Mouse (Mus musculus): Measurements from ENCODE around the gene Fbxw7. TPM values are rescaled to one million over a fixed set of nuclear protein-coding genes. Genes with fewer than 3 reads are reported as not detected.

Fbxw7 gene
- polyA plus RNA-seq, 1 experiment from 2014 or later = 8.9 TPM

DNA sequence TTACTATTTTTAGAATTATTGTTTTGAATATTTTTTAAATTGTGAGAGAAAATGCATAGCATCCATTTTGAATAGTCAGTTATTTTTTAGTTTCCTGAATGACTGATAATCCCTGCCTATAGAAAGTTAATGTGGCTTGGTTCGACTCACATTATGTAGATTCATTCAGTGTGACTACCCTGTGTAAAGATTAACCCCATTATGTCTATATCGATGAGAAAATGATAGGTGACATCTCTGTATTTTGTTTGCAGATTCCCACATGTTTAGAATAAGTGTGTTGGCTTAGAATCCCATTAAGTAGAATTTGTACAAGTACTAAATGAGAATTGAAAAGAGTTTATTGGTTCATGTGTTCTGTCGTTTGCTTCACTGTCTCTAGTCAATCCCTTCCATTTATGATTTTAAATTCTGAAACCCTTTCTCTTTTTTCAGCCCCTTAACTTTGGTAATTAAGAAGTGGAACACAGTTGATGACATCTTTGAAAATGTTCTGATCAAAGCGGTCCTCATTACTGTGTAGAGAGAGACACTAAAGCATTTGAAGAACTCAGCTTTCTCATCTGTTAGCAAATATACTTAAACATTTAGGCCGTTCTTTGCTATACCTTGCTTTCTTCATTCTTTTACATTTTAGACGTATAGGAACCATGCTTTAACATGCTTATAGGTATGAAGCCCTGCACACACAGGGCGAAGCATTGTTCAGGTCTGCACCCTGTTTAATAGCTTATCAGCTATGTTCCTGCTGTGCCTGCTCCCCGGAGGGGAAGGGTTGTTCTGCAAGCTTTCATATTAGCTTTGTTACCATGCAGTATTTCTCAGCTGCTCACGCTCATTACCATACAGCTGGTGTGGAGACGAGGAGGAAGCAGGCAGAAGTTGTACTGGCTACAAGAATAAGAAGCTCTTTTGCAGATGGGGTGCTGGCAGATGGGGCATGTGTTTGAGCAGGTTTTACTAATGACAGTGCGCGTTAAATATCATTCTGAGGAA lies 122.6 kb downstream of the Fbxw7 start:
- Histone ChIP-seq H3K36me3 (no peaks in the 10 kb centered on the region), H3K4me3 (peak overlapping the region; percentile 5; the same call in 1 of the 2 replicates), H3K27me3 (ENCODE audit: low read depth, poor library complexity, severe bottlenecking) (no peaks in the 10 kb centered on the region), H3K9me3 (replicated peaks) (no peaks in the 10 kb centered on the region), H3K4me1 (peaks cover 28% of the 10 kb centered on the region), H3K27ac (replicated peaks) (peak overlapping the region; percentile 75)
- DNase-seq (ENCODE audit: low spot score) = peak; percentile 68
- 57% methylated on average over 12 of the region's 12 CpGs for WGBS

DNA sequence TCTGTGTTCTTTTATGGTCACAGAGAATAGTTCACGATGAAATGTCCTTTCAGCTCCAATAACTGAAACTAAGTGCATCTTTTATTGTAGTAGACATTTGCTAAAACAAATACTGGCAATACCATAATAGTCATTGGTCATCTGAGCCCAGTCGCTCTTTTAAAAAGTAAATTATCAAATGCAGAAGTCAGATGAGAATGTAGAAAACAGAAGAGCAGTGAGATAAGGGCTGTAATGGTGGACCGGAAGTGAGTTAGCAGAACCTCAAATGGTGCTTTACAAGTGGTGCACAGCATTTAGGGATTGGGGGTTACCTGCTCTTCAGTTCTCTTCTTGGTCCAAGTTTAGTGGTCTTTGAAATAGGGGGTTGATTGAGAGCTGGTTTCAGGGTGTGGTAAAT lies 129.9 kb downstream of the Fbxw7 start:
- no peaks in the 10 kb centered on the region for H3K36me3 ChIP-seq
- no peaks in the 10 kb centered on the region for H3K27me3 ChIP-seq (ENCODE audit: low read depth, poor library complexity, severe bottlenecking)
- H3K27ac ChIP-seq (replicated peaks) = no peak overlapping the region
- no peak overlapping the region for H3K4me3 ChIP-seq
- whole genome bisulfite sequencing = 93% methylated on average over 3 of the region's 3 CpGs
- no peaks in the 10 kb centered on the region for H3K9me3 ChIP-seq (replicated peaks)
- no peaks in the 10 kb centered on the region for H3K4me1 ChIP-seq
- no peak for DNase-seq (ENCODE audit: low spot score)

DNA sequence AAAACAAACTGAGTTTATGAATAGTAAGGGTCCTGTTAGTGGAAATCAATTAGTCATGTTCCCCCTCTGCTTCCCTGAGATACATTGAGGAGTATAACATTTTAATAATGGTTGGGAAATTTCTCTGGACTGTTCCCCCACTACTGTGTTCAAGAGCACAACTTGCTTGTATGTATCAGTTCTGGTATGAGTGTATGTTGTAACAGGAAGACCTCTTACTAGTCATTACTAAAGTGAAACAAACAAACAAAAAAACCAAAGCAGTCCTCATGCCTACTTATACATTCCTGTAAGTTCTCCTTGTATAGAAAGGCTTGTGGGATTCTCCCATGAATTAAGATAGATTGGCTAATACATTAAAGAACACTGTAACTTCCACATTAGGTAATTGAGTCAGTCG lies 131.3 kb downstream of the Fbxw7 start:
- Histone ChIP-seq H3K36me3 (no peaks in the 10 kb centered on the region), H3K27me3 (ENCODE audit: low read depth, poor library complexity, severe bottlenecking) (no peaks in the 10 kb centered on the region), H3K27ac (replicated peaks) (no peak overlapping the region), H3K4me3 (no peak overlapping the region), H3K4me1 (peaks cover 3% of the 10 kb centered on the region; the same call in 1 of the 2 replicates), H3K9me3 (replicated peaks) (no peaks in the 10 kb centered on the region)
- DNase-seq (ENCODE audit: low spot score) = no peak
- WGBS = 87% methylated on average over 1 of the region's 1 CpGs

DNA sequence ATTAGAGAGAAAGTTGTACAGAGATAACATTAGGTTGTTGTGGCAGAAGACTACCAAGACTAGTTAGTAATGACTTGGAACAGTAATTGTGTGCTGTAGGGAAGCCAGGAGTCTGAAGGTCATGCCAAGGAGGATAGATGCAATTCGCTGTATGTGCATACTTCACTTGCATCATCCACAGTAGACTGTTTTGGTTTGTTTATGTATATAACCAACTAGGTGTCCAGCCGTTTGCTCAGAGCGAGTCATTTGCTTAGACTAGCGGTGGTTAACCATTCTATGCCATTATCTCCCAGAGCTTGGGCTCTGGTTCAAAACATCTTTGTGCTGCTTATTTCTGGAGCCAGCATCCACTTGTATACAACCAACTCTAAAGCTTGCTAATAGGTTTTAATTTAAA lies 134.3 kb downstream of the Fbxw7 start:
- WGBS = 93% methylated on average over 4 of the region's 4 CpGs

DNA sequence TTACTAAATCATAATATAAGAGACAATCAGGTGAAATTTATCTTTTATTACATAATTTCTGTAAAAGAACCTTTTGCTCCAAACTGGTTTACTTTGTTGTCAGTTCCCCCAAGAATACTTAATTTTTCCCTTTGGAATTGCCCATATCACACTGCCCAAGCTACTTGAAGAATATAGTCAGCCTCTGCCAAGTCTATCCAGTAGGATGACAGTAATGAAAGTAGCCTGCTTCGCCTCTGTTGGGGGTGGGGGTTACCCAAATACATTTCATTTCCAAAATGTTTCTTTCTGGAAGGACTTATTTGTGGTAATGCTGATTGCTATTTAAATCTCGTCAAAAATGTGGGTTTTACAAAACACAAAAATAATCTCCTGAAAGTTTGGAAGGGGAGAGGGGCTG lies 136.6 kb downstream of the Fbxw7 start:
- no peaks in the 10 kb centered on the region for H3K9me3 ChIP-seq (replicated peaks)
- H3K27ac ChIP-seq (replicated peaks) = peak overlapping the region; percentile 86
- no peak for DNase-seq (ENCODE audit: low spot score)
- peaks cover 35% of the 10 kb centered on the region for H3K4me1 ChIP-seq
- WGBS = 64% methylated on average over 2 of the region's 2 CpGs
- peak overlapping the region; percentile 62 for H3K4me3 ChIP-seq
- H3K36me3 ChIP-seq = no peaks in the 10 kb centered on the region
- H3K27me3 ChIP-seq (ENCODE audit: low read depth, poor library complexity, severe bottlenecking) = no peaks in the 10 kb centered on the region

More for the DNA sequence above, 134.3 kb downstream of the Fbxw7 start:
- Histone ChIP-seq H3K4me1 (peaks cover 23% of the 10 kb centered on the region), H3K4me3 (no peak overlapping the region), H3K36me3 (no peaks in the 10 kb centered on the region), H3K27me3 (ENCODE audit: low read depth, poor library complexity, severe bottlenecking) (no peaks in the 10 kb centered on the region), H3K9me3 (replicated peaks) (no peaks in the 10 kb centered on the region), H3K27ac (replicated peaks) (no peak overlapping the region)
- DNase-seq (ENCODE audit: low spot score) = no peak

DNA sequence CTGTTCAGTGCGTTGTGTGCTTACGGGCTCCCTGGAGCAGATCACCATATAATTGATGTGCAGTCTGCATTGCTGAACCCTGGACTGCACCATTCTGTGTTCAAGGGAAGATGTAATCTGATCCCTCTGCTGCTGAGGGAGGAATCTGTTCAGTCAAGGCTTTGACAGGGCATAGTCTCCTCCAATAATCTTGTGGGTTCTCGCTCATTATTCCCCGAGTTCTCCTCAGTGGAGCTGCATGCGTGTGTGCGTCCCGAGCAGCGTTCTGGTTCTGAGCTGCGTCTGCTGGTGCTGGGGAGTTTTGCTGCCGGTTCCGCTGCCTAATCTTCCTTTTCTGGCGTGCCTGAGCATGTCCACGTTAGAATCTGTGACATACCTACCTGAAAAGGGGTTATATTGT lies 137.1 kb downstream of the Fbxw7 start:
- Histone ChIP-seq H3K27ac (replicated peaks) (peak overlapping the region; percentile 86), H3K4me1 (peaks cover 35% of the 10 kb centered on the region), H3K9me3 (replicated peaks) (no peaks in the 10 kb centered on the region), H3K4me3 (peak overlapping the region; percentile 62), H3K36me3 (no peaks in the 10 kb centered on the region), H3K27me3 (ENCODE audit: low read depth, poor library complexity, severe bottlenecking) (no peaks in the 10 kb centered on the region)
- DNase-seq (ENCODE audit: low spot score) = peak; percentile 79
- 24% methylated on average over 13 of the region's 13 CpGs for WGBS

DNA sequence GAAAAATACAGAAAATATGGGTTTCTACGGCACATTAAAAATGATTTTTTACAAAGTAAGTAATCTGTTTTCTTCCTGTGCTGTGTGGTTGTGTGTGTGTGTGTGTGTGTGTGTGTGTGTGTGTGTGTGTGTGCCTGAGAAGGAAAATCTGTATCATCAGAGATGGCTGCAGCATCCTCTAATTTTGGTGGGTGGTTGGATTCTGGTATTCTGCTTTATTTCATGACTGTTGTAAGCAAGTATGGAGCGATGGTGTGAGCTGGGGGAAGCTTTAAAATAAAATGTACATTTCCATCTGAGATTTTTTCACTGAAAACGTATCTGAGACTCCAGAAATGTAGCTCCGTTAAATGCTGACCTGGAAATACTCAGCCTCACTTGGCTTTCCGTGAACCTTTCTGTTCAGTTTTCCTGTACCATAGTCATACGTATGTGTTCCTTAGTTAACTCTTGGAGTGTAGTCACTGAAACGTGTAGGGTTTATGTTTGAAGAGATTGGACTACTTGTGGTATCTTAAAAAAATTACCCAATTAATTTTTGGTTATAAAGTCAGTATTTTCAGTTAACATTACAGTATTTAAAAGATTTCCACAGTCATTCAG lies 137.6 kb downstream of the Fbxw7 start:
- Histone ChIP-seq H3K4me1 (peaks cover 35% of the 10 kb centered on the region), H3K27ac (replicated peaks) (peak overlapping the region; percentile 86), H3K4me3 (peak overlapping the region; percentile 62), H3K36me3 (no peaks in the 10 kb centered on the region), H3K9me3 (replicated peaks) (no peaks in the 10 kb centered on the region), H3K27me3 (ENCODE audit: low read depth, poor library complexity, severe bottlenecking) (no peaks in the 10 kb centered on the region)
- WGBS = 86% methylated on average over 7 of the region's 7 CpGs
- no peak for DNase-seq (ENCODE audit: low spot score)

DNA sequence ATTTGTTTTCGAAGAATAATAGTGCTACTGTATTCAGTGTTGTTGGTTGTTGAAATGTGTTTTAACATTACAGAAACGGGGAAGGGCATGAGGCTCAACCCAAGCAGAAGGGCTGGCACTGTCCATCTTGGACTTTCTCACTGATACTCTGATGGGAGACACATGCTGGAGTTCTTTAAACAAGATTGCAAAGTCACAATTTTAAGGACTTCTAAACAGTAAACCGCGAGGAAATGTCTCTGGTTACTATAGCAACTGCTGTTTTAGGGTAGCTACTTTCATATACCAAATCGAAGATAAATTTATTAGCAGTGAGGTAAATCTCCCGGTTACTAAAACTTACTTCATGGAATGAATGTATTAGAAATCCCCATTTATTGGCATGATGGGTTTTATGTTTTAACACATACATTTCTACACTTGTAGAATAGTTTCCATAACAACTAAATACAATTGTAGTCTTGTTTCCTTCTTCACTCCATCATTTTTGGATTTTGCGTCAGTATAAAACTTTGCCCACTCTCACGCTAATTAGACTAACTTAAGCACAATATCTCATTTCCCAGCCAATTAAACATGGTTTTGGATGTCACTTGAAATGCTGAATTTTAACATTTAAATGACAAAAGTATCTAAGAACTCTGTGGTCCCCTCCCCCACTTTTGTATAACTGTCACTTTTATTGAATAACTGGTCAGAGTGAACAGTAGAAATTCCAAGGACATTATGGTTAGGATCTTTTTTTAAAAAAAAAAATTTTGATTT lies 140.1 kb downstream of the Fbxw7 start:
- Histone ChIP-seq H3K36me3 (peaks cover 6% of the 10 kb centered on the region), H3K9me3 (replicated peaks) (no peaks in the 10 kb centered on the region), H3K27me3 (ENCODE audit: low read depth, poor library complexity, severe bottlenecking) (no peaks in the 10 kb centered on the region), H3K27ac (replicated peaks) (no peak overlapping the region), H3K4me1 (peaks cover 35% of the 10 kb centered on the region), H3K4me3 (no peak overlapping the region)
- WGBS = 91% methylated on average over 8 of the region's 8 CpGs
- no peak for DNase-seq (ENCODE audit: low spot score)

DNA sequence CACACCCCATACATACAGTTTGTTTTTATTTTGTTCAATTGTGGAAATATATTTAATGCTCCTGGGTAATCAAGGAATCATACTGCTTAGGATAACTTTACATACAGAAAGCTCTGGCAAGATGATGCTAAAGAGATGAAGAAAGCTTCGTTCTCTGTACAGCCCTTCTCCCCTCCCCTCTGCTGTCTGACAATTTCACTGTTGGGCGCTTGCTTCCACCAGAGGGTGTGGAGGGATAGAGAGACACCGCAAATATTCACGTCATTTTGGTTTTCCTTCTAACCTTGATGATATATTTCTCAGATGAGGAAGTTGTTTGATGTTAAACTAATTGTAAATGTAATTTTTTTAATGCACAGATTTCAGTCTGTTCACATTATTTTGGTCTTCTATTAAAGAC lies 140.8 kb downstream of the Fbxw7 start:
- Histone ChIP-seq H3K9me3 (replicated peaks) (no peaks in the 10 kb centered on the region), H3K27me3 (ENCODE audit: low read depth, poor library complexity, severe bottlenecking) (no peaks in the 10 kb centered on the region), H3K4me3 (no peak overlapping the region), H3K27ac (replicated peaks) (no peak overlapping the region), H3K36me3 (peaks cover 10% of the 10 kb centered on the region), H3K4me1 (peaks cover 35% of the 10 kb centered on the region)
- DNase-seq (ENCODE audit: low spot score) = no peak
- 82% methylated on average over 4 of the region's 4 CpGs for WGBS

DNA sequence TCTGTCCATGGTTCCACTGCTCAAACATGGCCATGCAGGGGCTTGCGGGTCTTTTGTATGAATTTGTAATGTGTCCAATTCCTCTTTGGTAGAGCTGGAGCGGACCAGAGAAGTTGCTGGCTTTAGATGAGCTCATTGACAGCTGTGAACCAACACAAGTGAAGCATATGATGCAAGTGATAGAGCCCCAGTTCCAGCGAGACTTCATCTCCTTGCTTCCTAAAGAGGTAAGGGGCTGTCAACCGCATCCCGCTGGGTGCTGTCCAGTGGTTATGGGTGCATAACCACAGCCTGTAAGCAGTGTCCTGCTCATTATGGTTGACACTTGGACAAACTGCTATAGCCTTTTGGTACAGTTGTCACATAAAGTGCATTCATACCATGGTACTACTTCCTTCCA lies 150.1 kb downstream of the Fbxw7 start:
- H3K9me3 ChIP-seq (replicated peaks) = no peaks in the 10 kb centered on the region
- H3K27me3 ChIP-seq (ENCODE audit: low read depth, poor library complexity, severe bottlenecking) = no peaks in the 10 kb centered on the region
- peaks cover 38% of the 10 kb centered on the region for H3K36me3 ChIP-seq
- DNase-seq (ENCODE audit: low spot score) = no peak
- H3K4me1 ChIP-seq = no peaks in the 10 kb centered on the region
- 91% methylated on average over 5 of the region's 5 CpGs for WGBS
- no peak overlapping the region for H3K27ac ChIP-seq (replicated peaks)
- H3K4me3 ChIP-seq = no peak overlapping the region

DNA sequence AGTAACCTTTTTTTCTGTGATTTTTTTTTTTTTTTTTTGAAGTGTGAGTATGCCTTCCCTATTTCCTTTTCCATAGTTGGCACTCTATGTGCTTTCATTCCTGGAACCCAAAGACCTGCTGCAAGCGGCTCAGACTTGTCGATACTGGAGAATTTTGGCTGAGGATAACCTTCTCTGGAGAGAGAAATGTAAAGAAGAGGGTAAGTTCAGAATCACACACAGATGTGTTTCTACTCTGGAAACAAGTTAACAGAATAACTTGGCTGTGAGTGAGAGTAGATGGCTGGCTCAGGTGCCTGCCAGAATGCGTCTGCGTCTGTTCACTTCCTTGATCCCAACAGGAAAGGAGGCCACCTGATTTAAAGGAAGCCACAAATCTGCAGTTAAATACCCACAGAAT lies 152.3 kb downstream of the Fbxw7 start:
- Histone ChIP-seq H3K27me3 (ENCODE audit: low read depth, poor library complexity, severe bottlenecking) (no peaks in the 10 kb centered on the region), H3K4me3 (no peak overlapping the region), H3K27ac (replicated peaks) (no peak overlapping the region), H3K9me3 (replicated peaks) (no peaks in the 10 kb centered on the region), H3K36me3 (peaks cover 41% of the 10 kb centered on the region), H3K4me1 (no peaks in the 10 kb centered on the region)
- WGBS = 98% methylated on average over 4 of the region's 4 CpGs
- no peak for DNase-seq (ENCODE audit: low spot score)

DNA sequence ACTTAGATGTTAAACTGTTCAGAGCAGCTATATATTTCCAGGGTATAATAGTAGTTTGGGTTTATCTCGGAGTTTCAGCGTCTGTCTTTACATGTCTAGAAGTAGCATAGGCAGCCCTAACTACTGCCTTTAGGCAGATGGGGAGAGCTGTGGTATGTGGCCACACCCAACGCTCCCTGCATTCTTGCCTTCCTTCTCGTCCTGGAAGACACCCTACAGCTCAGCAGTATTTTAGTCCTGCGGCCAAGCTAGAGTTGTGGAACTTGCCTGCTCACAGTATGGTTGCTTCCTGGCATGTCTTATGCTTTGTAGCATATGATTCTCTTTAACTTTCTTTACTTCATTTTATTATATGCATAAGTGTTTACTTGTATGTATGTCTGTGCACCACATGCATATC lies 156.5 kb downstream of the Fbxw7 start:
- Histone ChIP-seq H3K36me3 (peaks cover 69% of the 10 kb centered on the region), H3K9me3 (replicated peaks) (no peaks in the 10 kb centered on the region), H3K27ac (replicated peaks) (no peak overlapping the region), H3K4me3 (no peak overlapping the region), H3K4me1 (peaks cover 18% of the 10 kb centered on the region), H3K27me3 (ENCODE audit: low read depth, poor library complexity, severe bottlenecking) (no peaks in the 10 kb centered on the region)
- no peak for DNase-seq (ENCODE audit: low spot score)
- 85% methylated on average over 5 of the region's 5 CpGs for WGBS

All from midbrain, embryonic 10.5 days (tissue).